Mouse (Mus musculus) cerebellum, adult 2 months (tissue): ENCODE results near the gene 2410002F23Rik.

ENCODE experiments used
- CTCF ChIP-seq: fragments of 200-500 bp; IDR thresholded peaks from 2 replicates; pipeline ENCODE4 v1.5.1; 2011; ENCODE audit warnings: low read depth, mild to moderate bottlenecking, control low read depth, low read length, moderate library complexity, borderline replicate concordance; ENCODE audit not compliant: insufficient read depth
- POLR2A ChIP-seq: fragments of 200-500 bp; IDR thresholded peaks from 2 replicates; pipeline ENCODE4 v1.6.1; 2011; ENCODE audit warnings: low read length, control low read depth, borderline replicate concordance; ENCODE audit not compliant: insufficient read depth

- TF ChIP-seq CTCF: no peak
- no peak for TF ChIP-seq POLR2A
These were observed 30.1 kb downstream of the 2410002F23Rik start for GRCm38 (mm10) chr7:44276461-44277249.
